Comparison of ENCODE assay signal across 14 mouse cellular contexts in genomic region chr2:76719650-76720049, GRCm38 (mm10).
"Had no signal": no experiment of that assay in that cellular context is flagged by ENCODE, and none has a peak within 500 bp of the region (broad histone marks: within the 10 kb centered on the region; RNA-seq: fewer than 3 reads in every experiment).

No protein-coding gene starts in this region.

- H3K27ac ChIP-seq: liver, embryonic 14.5 days; midbrain, embryonic 10.5 days; neural tube, embryonic 12.5 days; stomach, embryonic 15.5 days; stomach, postnatal 0 days had no signal

- H3K9ac ChIP-seq: liver, embryonic 14.5 days; lung, embryonic 14.5 days; neural tube, embryonic 12.5 days; stomach, embryonic 15.5 days had no signal

- DNase-seq: lung, adult 18-20 months; lung, embryonic 14.5 days; lung, postnatal 10 days; lung, postnatal 4 days; midbrain, embryonic 14.5 days; right cerebral cortex, postnatal 14 days; thymus, adult 2 months; thymus, postnatal 36 days had no signal

- ATAC-seq: midbrain, embryonic 16.5 days had no signal

- H3K4me2 ChIP-seq: lung, embryonic 14.5 days; neural tube, embryonic 12.5 days; stomach, embryonic 15.5 days had no signal

- H3K4me3 ChIP-seq: midbrain, embryonic 10.5 days; neural tube, embryonic 12.5 days; stomach, embryonic 15.5 days had no signal

- H3K9me3 ChIP-seq: stomach, embryonic 15.5 days had no signal

- H3K36me3 ChIP-seq: midbrain, embryonic 10.5 days; neural tube, embryonic 12.5 days; stomach, embryonic 15.5 days had no signal

- H3K4me1 ChIP-seq: midbrain, embryonic 10.5 days; neural tube, embryonic 12.5 days; stomach, embryonic 15.5 days had no signal

- H3K27me3 ChIP-seq: neural tube, embryonic 12.5 days; stomach, embryonic 15.5 days had no signal
